Mouse (Mus musculus) heart, postnatal 0 days (tissue): ENCODE measurements around the gene Tspan15.

Experiments
- CTCF ChIP-seq: IDR thresholded peaks from 2 replicates; pipeline ENCODE4 v1.5.1; 2016; ENCODE audit warnings: antibody characterized with exemption, control low read depth, low read depth
- EP300 ChIP-seq: IDR thresholded peaks from 2 replicates; pipeline ENCODE4 v1.6.1; 2016; ENCODE audit warnings: antibody characterized with exemption, low read depth

GRCm38 (mm10) chr10:62269278-62269677, 38.2 kb upstream of the Tspan15 start:
- TF ChIP-seq EP300 (no peak), CTCF (no peak)
